Mouse (Mus musculus) gonadal fat pad, adult 2 months (tissue): Measurements from ENCODE around the gene Cgnl1. TPM values are rescaled to one million over a fixed set of nuclear protein-coding genes. Genes with fewer than 3 reads are reported as not detected.
"Not testable (repeated sequence)": the region's sequence is repeated elsewhere in the genome, so short reads cannot be mapped to it uniquely, and the experiment has no call there.

Experiments used
- DNase-seq: peaks from one replicate; pipeline ENCODE4 v3.0.0-alpha.2; 2012; ENCODE audit warnings: low read depth
- polyA plus RNA-seq: library from polyadenylated mRNA; depleted of rRNA; stranded (reverse); fragments of >200 nt; gene quantifications from 2 replicates; pipeline ENCODE4 v1.2.3, GENCODE M21; 2012

The Cgnl1 gene
- polyA plus RNA-seq, 1 experiment: 20.3 TPM

DNA sequence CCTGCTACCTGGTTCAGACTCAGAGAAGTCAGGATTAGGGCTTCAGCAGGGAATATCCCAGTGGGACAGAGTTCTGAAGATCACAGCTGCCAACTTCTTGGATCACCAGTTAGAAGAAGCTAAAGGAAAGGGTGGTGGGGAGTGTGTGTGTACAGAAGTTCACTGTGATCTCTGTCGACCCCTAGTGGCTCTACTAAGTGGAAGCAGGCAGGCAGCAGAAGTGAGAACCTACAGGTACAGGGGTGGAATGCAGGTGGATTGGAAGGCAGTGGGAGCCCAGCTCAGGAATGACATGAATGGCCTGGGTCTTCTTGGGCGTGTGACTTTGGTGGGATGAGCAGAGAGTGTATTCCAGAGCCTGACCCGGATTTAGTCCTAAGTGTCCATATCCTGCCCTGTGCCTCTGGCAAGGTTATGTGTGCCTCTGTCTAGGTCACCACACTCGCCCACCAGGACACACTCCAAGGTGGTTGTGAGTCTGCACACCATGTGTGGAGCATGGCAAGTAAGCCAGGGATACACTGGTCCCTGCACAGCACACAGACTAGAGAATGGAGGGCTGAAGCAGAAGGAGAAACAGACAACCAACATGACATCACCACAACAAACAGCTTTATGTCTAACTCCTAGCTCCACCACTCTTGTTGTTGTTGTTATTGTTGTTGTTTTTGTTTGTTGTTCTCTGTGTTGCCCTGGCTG, 147.4 kb downstream of the Cgnl1 start:
- no peak for DNase-seq

DNA sequence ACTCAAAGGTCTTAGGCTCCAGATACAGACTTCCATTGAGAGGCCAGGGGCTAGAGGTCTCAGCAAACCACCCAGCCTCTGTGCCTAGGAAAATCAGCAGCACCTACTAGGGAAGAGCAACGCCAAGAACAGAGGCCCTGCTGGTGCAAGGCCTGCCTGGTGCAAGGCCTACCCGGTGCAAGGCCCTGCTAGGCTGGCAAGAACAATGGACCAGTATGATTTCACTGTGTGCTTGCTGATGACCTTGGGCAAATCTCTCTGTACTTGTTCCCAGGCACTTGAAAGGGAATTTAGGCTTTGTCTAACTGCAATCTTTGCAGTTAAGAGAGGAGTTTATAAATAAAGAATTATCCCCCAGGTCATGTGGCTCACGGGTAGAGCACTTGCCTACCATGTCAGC, 148.8 kb downstream of the Cgnl1 start:
- no peak for DNase-seq

DNA sequence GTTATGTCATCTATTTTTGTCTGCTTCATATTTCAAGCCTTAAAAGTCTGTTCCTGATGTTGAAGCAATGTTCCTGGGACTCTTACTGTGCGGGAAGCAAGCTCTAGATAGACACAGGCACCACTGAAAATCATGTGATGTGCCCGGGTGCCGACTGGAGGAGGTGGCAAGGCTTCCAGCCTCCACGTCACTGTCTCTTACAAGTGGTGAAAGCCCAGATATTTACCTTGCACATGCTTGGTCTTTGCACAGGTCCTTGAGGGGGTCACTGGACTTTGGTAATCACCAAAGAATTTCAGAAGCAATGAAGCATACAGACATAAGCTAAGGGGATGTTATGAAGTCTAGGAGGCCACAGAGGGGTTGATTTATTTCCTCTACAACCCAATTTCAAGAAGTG, 149.4 kb downstream of the Cgnl1 start:
- no peak for DNase-seq

DNA sequence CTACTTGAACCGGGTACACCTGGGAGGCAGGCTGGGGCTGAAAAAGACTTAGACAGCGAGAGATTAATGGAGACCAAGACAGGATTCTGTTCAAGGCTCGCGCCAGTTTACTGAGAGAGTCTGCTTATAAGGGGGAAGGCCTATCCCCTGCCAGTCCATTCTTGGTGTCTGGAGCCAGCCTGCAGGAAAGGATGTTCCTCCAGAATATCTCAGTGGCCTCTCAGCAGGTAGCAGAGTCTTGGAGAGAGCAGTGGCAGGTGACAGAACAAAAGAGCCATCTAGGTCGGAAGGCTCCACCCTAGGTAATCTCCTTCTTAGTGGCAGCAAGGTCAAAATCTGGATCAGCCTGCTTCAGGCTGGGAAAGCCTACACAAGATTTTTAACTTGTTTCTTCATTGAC, 151.3 kb downstream of the Cgnl1 start:
- DNase-seq: not testable (repeated sequence)

DNA sequence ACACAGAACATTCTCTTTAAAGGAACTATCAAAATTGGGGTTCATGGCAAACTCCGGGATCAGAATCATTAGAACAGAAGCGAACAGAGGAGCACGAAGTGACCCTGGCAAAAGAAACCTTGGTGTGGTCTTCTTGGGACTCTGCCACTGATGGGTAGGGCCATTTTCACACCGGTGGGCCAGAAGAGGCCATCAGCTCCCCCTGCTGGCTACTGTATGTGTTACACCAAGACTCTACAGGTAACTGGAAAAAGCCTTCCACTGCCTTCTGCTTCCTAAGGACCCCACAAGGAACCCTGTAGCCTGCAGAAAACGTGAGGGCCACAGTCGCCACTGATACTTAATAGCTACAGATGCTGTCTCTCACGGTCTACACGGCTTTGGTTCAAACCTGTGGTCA, 154.0 kb downstream of the Cgnl1 start:
- no peak for DNase-seq

DNA sequence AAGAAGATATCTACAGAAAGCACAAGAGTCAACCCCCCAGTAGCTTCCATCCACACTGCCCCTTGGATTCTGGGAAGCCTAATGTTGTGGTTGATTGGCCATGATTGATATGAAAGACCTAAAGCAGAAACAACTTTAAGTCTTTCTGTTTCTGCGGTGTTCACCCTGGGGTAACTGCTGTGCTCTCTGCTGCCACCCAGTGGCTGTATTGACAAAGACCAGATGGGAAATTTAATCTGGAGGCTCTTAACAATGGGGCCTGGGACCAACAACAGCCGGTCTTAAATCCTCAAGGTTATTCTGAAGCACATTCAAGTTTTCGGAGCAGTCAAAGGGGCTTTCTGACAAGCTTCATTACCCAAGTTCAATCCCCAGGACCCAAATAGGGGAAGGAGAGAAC, 155.2 kb downstream of the Cgnl1 start:
- DNase-seq: no peak

DNA sequence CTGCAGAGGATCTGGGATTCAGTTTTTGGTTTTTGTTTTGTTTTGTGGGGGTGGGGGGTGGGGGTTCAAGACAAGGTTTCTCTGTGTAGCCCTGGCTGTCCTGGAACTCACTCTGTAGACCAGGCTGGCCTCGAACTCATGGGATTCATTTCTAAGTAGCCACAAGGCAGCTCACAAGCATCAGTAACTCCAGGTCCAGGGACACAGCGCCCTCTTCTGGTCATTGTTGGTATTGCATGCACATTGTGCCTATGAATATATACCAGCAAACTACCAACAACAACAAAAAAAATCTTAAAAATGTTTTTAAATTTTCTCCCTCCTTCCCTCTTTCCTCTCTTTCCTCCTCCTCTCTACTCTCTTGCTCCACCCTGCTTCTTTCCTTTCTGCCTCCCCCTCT, 156.8 kb downstream of the Cgnl1 start:
- DNase-seq: no peak

DNA sequence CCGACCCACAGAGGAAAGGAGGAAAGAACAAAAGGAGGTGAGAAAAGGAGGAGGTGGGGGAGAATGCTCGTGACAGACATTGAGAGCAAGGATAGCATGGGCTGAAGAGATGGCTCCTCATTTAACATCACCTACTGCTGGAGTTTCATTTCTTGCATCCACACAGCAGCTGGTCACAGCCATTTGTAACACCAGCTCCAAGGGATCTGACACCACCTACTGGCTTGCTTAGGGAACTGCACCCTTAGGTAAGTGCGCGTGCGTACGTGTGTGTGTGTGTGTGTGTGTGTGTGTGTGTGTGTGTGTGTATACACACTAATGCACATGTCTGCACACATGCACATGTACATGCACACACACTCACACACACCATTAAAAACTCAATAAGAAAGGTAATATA, 158.4 kb downstream of the Cgnl1 start:
- DNase-seq: no peak

DNA sequence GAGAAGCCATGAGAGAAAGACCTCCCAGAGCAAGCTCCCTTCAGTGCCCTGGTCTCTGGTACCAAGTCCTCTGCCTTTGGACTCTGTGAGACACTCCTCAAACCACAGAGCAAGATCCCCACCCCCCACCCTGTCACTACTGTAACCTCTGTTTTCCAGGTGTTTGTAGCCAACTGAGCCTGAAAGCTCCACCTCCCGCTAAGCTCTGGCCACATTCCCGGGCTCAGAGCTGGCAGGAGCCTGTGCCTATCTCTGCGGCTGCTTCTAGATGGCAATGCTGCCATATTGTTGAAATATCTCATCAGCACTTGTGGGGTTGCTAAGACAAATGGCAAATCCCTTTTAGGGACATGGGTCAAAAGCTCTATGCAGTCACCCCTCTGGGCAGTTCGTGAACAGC, 159.5 kb downstream of the Cgnl1 start:
- no peak for DNase-seq

DNA sequence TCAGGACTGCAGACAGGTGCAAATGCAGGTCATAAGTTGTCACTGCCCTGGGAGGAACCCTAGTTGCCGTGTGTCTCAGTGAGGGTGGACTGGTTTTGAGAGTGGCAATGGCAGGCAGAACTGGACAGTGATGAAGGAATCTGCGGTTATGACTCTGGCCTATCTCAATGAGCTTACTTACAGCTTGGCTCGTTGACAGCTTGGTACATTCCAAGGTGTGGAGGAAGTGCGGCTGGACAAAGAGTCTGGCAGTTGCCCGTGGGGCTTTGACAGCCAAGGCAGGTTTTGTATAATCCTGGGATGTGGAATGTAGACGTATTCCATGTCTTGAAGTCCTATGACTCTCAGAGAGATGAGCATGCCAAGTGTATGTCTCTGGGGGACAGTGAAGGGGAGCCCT, 162.4 kb downstream of the Cgnl1 start:
- no peak for DNase-seq

DNA sequence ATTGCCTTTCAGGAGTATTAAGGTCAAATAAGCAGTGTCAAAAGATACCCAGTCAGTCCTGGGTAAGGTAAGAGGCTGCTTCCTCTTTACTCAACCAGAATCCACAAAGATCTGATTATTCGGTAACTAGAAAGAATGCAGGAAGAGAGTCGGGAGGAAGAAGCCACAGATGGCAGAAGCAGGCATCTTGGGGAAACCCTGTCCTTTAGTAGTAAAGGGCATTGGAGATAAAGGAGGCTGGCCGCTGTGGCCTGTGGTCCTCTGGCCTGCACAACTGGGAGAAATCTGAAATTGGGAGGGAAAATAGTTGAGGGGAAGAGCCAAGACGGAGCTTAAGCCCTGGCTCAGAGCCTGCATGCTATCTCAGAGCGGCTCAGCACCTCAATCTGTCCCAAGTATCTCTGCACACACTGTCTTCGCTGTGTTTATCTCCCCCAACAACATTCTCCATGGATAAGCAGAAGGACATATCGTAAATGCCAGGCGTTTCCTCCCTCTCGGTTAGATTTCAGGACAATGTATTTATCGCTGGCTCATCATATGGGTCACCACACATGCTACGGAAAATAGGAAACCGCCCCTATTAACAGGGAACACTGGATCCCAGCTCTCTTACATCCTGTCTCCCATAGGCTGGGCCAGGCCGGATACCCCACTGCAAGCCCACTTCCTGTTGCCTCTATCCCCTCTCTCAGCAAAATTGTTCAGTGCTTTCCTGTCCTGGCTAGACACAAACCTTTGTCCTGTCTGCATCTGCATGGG, 164.9 kb downstream of the Cgnl1 start:
- no peak for DNase-seq

DNA sequence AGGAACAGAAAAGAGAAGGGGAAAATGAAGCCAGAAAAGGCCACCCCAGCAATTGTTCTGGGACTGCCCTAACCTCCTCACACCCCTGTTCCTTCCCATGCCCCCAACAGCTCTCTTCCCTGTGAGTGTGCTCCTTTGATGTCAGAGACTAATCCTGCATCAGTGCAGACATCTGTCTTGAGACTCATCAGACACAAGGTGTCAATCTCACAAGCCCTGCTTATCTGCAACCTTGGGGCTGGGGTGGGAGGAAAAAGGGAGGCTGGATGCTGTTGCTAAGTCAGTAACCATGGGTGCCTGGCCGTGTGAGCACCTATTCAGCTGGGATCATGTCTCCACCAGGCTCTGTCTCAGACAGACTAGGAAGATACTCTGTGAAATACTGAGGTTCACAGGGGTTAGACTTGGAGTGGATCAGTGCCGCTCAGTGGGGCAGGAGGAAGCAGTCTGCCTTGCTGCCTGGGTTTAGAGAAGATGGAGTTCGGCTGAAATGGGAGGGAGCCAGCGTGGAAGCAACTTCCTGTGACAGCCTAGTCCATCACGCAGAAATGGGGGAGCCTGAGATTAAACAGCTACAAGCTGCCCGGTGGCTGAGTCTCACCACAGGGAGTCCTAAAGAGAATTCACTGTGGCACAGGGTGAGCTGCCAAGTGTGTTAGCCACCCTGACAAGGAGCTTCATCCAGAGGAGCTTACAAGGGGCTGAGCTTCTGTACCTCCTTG, 166.3 kb downstream of the Cgnl1 start:
- no peak for DNase-seq

DNA sequence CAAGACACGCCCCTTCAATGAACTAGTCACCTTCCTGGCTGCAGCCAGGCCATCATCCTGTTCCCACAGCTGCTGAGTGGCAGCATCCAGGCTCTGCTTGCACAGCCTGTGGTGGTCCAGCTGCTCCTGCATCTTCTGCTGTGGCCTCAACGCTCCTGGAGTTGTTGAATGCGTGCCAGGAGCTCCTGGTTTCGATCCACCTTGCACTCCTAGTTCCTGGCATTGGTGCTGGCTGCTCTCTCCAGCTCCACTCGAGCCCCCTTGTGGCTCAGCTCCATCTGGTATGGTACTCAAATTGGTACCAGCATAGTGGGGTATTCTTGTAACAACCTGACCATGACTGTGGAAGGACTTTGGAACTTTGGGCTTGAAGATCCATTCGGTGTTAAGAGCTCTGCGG, 171.5 kb downstream of the Cgnl1 start:
- DNase-seq: no peak

DNA sequence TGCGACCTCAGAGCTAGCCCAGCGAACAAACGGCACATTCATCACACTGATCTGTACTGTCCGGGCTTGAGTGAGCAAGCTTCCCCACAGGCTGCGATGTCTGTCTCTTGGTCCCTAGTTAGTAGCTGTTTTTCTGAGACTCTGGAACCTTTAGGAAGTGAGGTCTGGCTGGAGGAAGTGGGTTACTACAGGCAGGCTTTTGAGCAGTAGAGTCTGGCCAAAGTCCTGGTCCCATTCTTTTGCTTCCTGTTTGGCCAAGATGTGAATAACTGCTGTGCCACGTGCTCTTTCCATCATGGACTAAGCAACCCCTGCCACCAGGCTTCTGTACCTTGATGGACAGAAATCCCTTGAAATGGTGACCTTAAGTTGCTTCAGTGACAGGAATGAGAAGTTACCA, 174.5 kb downstream of the Cgnl1 start:
- no peak for DNase-seq

DNA sequence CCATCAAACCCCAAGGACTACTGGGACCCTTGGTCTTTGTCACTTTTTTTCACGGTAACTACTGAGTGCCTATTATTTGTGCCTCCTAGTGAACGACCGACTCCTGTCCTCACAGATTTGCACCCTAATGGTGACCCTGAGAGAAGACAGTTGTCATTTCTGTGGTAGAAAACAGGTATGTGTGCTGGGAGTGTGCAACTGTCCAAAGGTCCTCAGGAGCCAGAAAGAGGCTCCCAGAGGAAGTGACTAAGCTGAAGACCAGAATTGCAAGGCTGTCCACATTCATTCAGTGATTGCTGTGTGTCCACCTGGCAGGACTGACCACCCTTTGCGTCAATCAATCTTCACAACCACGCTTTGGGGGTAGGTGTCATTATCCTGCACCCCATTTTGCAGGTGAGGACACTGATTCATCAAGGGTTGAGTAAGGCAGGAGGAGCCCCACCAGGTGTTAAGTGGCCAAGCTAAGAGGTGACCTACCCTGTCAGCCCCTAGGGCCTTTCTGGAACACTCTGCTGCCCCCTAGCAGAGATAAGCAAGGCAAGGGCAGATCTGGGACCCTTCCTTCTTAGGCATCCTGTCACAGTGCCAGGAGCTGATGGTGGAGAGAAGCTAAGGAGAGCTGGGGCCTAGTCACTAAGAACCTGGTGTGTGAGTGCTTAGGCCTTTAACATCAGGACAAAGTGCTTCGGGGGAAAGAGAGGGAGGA, 178.7 kb downstream of the Cgnl1 start:
- no peak for DNase-seq

DNA sequence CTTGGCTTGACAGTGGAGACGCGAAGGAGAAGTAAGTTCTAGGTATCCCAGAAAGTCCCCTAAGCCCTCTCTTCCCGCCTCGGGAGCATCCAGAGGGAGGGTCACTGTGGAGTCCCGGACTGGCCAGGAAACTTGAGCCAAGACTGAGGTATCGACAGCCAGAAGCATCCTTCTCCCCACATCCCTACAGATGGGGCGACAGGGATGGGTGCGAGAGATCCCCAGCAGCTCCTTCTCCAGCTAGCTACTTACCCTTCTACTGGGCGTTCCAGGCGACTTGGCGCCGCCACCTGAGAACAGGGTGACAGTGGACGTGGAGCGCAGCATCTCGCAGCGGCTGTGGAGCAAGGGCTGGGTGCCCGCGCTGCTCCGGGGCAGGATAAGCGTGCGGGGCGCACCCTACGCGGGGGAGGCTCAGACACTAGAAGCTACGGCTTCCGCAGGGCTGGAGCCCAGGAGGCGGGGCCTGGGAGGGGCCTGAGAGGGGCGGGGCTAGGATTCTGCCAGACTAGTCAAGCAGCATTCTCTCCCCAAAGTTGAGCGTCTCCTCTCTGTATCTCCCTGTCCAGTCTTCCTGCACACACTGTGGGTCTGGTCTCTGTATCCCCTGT, 179.4 kb downstream of the Cgnl1 start, which contains the start of gene Myzap:
Gene Myzap, minus strand, starts transcription at position 423 of the 611 bp plus-strand sequence.
- no peak for DNase-seq

DNA sequence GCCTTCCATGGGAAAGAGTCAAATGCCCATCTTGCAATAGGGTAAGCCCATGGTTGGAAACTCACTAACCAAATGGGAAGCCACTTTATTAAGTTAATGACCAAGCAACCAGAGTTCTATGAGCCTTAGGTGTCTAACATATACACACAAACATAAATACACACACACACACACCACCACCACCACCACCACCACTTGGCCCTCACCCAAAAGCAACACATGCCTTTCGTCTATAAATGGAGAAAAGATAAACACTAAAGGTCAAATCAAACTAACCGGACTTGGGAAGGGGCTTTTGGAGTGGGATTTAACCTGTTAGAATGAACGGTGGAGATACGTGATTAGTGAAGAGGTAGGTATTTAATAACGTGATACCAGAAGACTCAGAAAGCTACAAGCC, 180.3 kb downstream of the Cgnl1 start:
- DNase-seq: no peak

DNA sequence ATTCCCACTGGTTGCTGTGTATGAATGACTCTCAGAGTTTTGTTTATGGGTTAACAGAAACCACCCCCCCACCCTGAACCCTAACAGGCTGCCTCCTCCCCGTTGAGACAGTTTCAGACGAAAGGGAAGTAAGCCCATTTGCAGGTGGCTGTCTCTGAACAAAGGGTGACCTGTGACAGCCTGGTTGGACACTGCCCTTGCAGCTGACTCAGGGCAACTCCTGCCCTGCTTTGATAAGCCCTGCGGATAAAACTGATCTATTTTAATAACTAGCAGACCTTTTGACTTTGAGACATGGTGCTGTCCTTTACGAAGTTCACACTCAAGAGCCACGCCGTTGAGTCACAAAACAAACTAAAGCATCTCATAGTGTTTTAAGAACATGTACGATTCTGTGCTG, 181.6 kb downstream of the Cgnl1 start:
- DNase-seq: no peak

DNA sequence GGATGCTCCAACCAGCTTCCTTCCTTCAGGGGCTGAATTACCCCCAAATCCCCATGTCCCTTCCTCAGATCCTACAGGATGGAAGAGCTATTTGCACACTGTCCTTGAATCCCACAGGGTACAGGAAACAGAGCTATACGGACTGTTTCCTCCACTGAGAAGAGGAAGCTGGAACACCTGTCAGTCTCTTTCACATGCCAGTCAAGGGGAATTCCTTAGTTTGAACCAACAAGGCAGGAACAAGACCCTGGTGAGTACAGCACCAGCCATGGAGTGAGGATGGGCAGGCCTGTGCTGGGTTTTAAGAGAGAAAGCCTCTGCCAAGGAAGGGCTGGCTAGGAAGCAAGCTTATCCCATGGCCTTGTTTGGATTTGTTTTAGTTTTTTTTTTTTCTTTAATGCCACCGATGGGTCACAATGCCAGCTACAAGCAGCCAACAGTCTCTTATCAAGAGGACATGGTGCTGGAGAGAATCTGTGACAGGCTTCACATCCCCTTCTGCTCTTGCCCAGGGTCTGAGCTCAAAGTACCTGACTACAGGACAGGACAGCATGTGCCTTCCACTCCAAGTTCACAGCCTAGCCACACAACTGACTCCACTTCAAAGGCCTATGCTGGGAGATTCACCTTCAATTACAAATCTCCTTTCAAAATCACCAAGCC, 182.3 kb downstream of the Cgnl1 start:
- DNase-seq: no peak

DNA sequence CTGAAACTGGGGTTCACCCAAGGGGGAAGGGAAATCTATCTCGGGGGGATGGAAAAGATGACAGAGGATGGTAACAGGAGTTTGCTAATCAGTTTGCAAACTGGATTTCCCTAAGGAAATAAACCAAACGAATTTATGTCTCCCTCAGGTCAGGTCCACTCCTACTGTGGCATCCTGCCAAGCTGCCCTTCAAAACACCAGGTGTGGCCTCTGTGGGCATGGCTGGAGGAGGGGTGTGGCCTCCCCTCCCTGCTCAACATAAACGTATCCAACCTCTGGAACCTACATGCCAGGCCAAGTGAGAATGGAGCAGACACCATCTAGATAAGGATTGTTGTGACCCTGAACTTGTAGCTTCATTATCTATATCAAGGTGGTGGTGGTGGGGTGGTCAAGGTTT, 185.0 kb downstream of the Cgnl1 start:
- DNase-seq: no peak

DNA sequence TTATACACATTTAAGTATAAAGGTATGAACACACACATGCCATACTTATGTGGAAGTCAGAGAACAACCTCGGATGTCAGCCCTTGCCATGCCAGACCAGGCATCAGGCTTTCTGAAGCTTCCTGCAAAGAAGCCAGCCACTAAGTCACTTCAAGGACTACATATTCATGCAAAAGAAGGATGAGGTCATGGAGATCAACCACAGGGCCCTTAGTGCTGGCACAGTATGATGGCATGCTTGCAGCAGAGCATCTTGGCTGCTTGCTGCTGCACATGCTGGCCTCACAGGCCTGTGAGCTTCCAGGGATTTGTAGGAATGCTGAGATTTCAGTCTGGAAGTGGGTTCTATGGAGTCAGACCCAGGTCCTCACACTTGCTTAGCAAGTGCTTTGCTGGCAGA, 188.6 kb downstream of the Cgnl1 start:
- DNase-seq: no peak
